Mouse (Mus musculus) megakaryocyte, embryonic 14.5 days (primary cell): Measurements from ENCODE around the gene Neu4.

ENCODE experiments used
- FLI1 ChIP-seq: IDR thresholded peaks from 2 replicates; pipeline ENCODE4 v1.6.1; 2012; ENCODE audit warnings: low read length, inconsistent platforms, mixed read lengths
- GATA1 ChIP-seq: IDR thresholded peaks from 3 replicates; pipeline ENCODE4 v1.6.1; 2012; ENCODE audit warnings: mixed read lengths, low read length, inconsistent platforms, borderline replicate concordance

DNA sequence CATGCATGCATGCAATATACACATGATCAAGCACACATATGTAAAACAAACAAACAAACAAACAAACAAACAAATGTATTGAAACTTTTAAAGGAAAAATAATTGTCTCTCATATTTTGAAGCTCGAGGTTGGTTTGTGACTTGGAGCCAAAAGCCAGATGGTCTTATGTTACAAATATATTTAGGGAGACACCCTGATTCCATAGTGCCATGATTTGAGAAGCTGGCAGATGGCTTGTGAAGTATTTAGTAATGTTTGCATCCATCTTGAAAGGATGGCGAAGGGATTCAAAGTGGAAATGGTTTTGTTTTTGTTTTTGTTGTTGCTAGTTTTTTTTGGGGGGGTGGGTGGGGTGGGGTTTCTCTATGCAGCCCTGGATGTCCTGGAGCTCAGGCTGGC is 19.2 kb upstream of the Neu4 start:
- no peak for TF ChIP-seq FLI1
- no peak for TF ChIP-seq GATA1
